Mouse (Mus musculus) spleen, postnatal 14 days (tissue): Measurements from ENCODE around the gene Nabp2.

Experiments used
- DNase-seq, 2 experiments: peaks; one replicate each; pipeline ENCODE4 v3.0.0; 2021 to 2022; ENCODE audit warnings: low spot score in 2 of 2

Gene Nabp2

DNA sequence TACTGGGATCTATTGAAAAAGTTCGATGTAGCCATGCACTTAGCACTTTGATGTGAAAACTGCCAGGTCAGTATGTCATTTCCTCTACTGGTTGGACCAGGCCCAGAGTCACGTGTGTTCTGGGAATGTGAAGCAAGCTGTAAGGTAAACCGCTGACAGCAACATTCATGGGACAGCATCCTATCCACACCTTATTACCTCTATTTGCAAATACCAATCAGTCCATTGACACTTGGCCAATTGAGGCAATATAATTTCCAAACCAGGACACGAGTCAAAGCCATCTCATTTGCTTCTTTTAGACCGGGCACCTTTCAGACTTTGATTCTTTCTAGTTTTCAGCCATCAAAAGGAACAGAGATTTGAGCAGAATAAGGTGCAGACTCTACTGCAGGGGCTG lies 17.8 kb upstream of the Nabp2 start:
- no peak for DNase-seq

GRCm38 (mm10) chr10:128425260-128425659 lies 14.0 kb upstream of the Nabp2 start:
- no peak for DNase-seq

DNA sequence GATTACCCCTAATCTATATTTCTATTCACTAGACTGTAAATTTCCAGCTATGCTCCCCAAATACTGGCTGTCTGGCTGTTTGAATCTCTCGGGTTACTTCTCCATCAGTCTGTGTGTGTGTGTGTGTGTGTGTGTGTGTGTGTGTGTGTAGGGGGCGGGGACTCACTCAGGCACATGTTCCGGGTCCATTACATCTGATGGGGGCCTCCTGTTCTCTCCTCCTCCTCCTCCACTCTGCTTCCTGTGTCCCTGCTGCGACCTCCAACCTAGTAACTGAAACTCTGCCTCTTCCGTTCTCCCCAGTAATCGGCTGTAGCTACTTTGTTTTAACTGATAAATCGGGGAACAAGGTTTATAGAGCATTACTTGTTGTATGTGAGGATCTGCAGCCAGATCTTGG lies 13.3 kb upstream of the Nabp2 start:
- DNase-seq = no peak

GRCm38 (mm10) chr10:128422426-128422825 lies 11.1 kb upstream of the Nabp2 start:
- DNase-seq = no peak

- DNase-seq = no peak
These were observed 3.6 kb upstream of the Nabp2 start for GRCm38 (mm10) chr10:128414848-128415247.

DNA sequence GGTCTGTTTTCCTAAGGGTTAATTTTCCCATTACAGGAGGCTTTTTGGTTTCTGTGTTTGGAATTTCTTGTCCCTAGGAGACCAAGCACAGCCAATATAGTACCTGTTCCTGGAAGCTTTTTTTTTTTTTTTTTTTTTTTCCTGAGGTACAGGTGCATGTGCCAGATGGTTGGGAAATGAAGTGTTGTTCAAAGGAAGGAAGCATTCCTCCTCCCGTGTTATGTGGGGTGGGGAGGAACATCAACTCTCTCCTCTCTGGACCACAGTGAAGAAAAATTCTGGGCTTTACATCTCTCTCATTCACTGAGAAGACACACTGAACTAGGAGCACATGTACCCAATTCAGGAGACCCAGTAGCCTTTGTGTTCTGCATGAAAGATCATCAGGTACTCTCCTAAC lies 1.8 kb upstream of the Nabp2 start:
- no peak for DNase-seq

DNA sequence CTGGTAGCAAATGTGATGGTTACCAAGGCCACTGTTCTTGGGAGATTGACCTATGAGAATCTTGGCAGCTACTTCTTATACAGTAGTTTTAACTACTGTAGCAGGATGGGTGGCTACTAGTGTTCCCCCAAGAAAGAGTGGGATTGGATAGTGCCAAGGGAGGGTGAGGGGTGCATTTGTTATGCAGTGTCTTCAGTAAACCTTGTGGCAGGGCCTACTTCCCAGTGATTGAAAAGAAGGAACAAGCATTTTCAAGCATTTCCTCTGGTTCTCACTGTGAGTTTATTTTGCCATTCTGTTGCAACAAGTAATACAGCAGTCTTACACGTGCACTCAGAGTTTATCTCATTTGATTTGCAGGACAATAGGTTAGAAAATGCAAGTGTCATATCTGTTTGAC lies 1.3 kb upstream of the Nabp2 start:
- DNase-seq = no peak

DNA sequence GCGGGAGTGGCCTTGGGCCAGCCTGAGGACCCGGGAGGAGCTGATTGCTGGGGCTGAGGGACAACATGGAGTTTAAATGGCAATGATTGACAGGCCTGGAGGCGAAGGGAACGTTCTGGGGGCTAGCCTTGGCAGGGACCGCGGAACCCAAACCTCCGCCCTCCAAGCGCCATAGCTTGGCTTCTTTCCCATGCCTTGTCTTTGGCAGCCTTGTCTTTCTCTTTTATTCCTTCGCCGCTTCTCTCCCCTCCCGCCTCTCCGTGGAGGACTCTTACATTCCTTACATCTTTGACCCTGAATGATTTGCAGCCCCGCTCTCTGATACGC lies 726 bp upstream of the Nabp2 start:
- DNase-seq = no peak

DNA sequence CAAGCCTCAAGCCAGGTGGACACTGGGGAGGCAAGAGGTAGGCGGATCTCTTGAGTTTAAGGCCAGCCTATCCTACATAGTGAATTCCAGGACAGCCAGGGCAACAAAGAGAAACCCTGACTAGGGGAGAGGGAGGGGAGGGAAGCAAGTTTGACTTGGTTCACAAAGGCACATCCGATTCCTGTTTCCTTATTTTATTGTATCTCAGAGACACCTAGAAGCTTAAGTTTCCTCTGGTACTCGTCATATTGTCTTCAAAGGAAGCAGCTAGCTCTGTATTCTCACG lies 789 bp downstream of the Nabp2 start:
- no peak for DNase-seq

DNA sequence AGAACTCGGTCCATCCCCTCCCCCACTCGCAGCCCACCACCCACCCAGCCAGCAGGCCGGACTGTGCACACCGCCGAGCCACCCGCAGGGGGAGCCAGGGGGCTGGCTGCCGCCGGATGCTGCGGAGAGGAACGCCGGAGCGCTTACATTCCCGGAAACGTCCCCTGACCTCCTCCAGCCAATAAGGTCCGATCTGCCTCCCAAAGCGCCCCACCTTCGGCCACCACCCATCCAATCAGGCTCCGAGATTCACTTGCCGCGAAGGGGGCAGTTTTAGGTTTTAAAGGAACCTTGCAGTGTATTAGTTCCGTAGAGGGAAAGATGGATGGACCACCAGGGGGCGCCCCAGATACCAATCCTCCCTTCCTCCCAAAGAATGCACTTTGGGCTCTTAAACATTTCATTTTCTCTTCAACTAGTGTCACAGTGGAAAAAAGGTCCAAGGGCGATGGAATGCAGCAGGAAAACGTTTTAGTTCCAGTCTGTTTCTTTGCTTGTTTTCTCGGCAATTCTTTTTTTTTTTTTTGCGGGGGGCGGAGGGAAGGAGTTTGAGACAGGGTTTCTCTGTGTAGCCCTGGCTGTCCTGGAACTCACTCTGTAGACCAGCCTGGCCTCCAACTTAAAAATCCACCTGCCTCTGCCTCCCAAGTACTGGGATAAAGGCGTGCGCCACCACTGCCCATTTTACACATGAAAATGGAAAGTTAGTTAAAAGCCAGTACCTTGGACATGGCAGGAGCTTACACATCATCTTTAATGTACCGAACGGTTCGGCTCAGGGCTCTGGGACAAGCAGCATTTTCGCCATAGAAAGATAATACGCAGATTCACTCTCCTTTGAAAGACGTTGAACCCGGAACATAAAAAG lies 1.4 kb downstream of the Nabp2 start:
- DNase-seq = peak; percentile 93 to 95

- peak in 1 of 2 experiments; percentile 13 for DNase-seq
These were observed 2.4 kb downstream of the Nabp2 start for GRCm38 (mm10) chr10:128408591-128409535.

GRCm38 (mm10) chr10:128403931-128404330 lies 7.4 kb downstream of the Nabp2 start:
- no peak for DNase-seq

DNA sequence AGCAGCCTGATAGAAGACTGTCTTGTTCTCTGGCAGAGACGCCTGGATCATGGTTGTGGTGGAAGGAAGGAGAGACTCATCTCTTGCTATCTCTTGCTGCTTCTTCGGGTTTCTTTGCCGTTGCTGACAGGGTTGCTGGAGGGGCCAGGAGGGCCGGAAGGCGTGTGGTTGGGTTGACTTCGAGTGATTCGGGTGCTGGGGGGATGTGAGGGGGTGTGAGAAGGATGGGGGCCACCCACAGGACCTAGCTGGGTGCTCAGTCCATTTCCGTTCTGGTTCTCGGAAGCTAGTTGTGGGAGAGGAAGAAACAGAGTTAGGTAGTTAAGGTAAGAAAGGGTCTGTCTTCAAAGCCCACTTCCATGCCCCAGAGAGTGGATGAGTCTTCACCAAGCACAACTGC lies 9.7 kb downstream of the Nabp2 start:
- no peak for DNase-seq

DNA sequence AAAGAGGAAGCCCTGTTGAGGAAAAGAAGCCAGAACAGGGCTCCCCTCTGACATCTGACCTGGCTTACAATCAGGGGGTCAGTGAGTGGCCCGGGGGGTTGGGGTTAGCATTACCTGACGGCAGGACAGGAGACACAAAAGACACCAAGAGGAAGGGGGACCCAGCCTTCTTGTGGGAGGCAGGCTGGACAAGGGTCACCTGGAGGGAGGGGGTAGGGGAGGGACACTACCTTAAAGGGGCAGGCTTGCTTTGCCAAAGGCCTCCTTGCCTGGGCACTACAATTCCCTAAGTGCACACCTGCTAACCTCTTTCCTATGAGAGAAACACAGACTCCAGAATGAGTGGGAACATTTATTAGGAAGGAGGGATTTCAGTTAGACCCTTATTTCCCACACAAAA lies 10.2 kb downstream of the Nabp2 start, which contains the start of gene Slc39a5:
Gene Slc39a5, minus strand, starts transcription at position 174 of the 400 bp plus-strand sequence.
- no peak for DNase-seq

DNA sequence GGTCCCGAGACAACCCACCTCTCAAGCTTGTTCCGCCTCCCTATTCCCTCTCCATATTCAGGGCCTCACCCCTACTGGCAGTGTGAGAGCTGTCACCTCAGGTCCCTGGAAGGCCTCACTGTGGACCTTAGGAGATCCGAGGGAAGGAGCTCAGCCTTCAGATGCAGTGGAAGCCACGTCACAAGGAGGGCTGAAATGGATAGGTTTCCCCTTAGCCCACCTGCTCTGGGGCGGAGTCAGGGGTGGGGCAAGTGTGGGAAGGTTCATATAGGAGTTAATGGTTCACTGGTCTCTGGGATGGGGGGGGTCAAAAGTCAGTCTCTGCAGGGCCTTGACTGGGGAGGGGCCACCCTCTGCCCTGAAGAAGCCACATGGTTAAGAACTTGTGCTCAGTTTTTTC lies 11.0 kb downstream of the Nabp2 start:
- no peak for DNase-seq

GRCm38 (mm10) chr10:128397466-128397865 lies 13.8 kb downstream of the Nabp2 start:
- no peak for DNase-seq

- no peak for DNase-seq
These were observed 14.5 kb downstream of the Nabp2 start for GRCm38 (mm10) chr10:128396716-128397264.

DNA sequence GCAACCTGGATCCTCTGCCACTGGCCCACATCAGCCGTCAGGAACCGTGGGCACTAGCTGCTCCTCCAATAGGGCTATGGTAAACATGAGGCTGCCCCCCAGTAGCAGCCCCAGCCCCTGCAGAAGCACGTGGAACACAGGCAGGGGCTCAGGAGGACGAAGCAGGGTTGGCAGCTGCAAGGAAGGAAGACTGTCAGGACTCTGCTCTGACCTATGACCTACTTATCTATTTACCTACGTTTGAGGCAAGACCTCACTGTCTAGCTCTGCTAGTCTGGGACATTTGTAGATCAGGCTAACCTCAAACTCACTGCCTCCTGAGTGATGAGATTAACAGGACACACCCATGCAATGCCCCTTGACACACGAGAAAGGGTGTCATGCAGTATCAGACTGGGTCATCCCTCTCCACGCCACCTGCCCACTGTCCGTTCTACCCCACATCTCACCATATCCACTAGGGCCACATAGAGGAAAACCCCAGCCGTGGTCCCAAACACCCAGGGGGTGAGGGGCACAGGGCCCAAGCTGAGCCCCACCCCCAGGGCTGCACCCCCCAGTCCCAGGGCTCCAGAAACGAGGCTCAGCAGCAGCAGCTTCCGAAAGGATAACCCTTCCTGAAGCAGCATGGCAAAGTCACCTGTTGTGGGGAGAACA lies 15.1 kb downstream of the Nabp2 start:
- no peak for DNase-seq

GRCm38 (mm10) chr10:128391850-128392249 lies 19.4 kb downstream of the Nabp2 start:
- no peak for DNase-seq

- DNase-seq = no peak
These were observed 20.9 kb downstream of the Nabp2 start for GRCm38 (mm10) chr10:128390366-128390765.

GRCm38 (mm10) chr10:128389570-128389969 lies 21.7 kb downstream of the Nabp2 start:
- DNase-seq = no peak

GRCm38 (mm10) chr10:128388941-128389340 lies 22.4 kb downstream of the Nabp2 start:
- no peak for DNase-seq
